26 mouse cellular contexts compared by ENCODE assay signal in genomic region chr2:84955435-84955834, GRCm38 (mm10). TPM values are rescaled to one million over a fixed set of nuclear protein-coding genes. Genes with fewer than 3 reads are reported as not detected.
DNase-seq lines count a peak whose midpoint lies in the region; ATAC-seq and TF ChIP-seq lines count a peak whose summit lies in the region.
"Had no signal": no experiment of that assay in that cellular context is flagged by ENCODE, and none has a peak within 500 bp of the region (broad histone marks: within the 10 kb centered on the region; RNA-seq: fewer than 3 reads in every experiment).

No protein-coding gene starts in this region.

- H3K4me1 ChIP-seq in intestine, embryonic 14.5 days (replicated peaks; ENCODE audit: control insufficient read depth, insufficient read depth, low read length), result no peaks in the 10 kb centered on the region
- no peaks in the 10 kb centered on the region for H3K4me1 ChIP-seq in intestine, postnatal 0 days (replicated peaks; ENCODE audit: control insufficient read depth, insufficient read depth, low read length)
- no peaks in the 10 kb centered on the region for H3K4me1 ChIP-seq in limb, embryonic 12.5 days (replicated peaks)
- no peaks in the 10 kb centered on the region for H3K4me1 ChIP-seq in limb, embryonic 10.5 days
- no peaks in the 10 kb centered on the region for H3K4me1 ChIP-seq in liver, postnatal 0 days (ENCODE audit: insufficient read depth)
- H3K4me1 ChIP-seq in liver, embryonic 12.5 days, result no peaks in the 10 kb centered on the region
- H3K4me1 ChIP-seq in midbrain, embryonic 15.5 days, result no peaks in the 10 kb centered on the region
- H3K4me1 ChIP-seq: embryonic facial prominence, embryonic 13.5 days; embryonic facial prominence, embryonic 15.5 days; forebrain, embryonic 10.5 days; forebrain, embryonic 12.5 days had no signal

- ATAC-seq in intestine, embryonic 14.5 days (replicated peaks; ENCODE audit: low FRiP score, low TSS enrichment, low read depth), result no peak
- ATAC-seq in intestine, postnatal 0 days, result no peak
- ATAC-seq in limb, embryonic 12.5 days (ENCODE audit: insufficient number of reproducible peaks, insufficient read depth, low FRiP score, low TSS enrichment, low read depth), result peak; percentile 12; the same call in 1 of the 2 replicates
- ATAC-seq in liver, postnatal 0 days, result no peak
- ATAC-seq in liver, embryonic 12.5 days, result no peak
- no peak for ATAC-seq in midbrain, embryonic 15.5 days (replicated peaks)
- ATAC-seq: forebrain, embryonic 14.5 days had no signal

- no peak for TF ChIP-seq EP300 in liver, postnatal 0 days (IDR thresholded peaks at IDR 0.05; ENCODE audit: low read depth)

- DNase-seq in intestine, embryonic 14.5 days (ENCODE audit: low spot score), result peak; percentile 31
- DNase-seq in limb, embryonic 10.5 days (ENCODE audit: low spot score), result no peak
- peak; percentile 12 for DNase-seq in liver, postnatal 0 days
- DNase-seq: adrenal gland, adult 2 months; adrenal gland, postnatal 10 days; adrenal gland, postnatal 25 days; cerebellum, adult 11 months; cerebellum, adult 18-20 months; cerebellum, adult 8-10 months; cerebellum, adult 9-11 months; cerebellum, postnatal 14 days; cerebellum, postnatal 36 days; embryo, embryonic 11 days had no signal

- H3K27me3 ChIP-seq in intestine, embryonic 14.5 days (replicated peaks; ENCODE audit: control insufficient read depth, insufficient read depth, low read length), result no peaks in the 10 kb centered on the region
- no peaks in the 10 kb centered on the region for H3K27me3 ChIP-seq in intestine, postnatal 0 days (replicated peaks; ENCODE audit: control insufficient read depth, insufficient read depth, low read length)
- H3K27me3 ChIP-seq in limb, embryonic 12.5 days, result no peaks in the 10 kb centered on the region
- H3K27me3 ChIP-seq in limb, embryonic 10.5 days (ENCODE audit: low read depth, poor library complexity, severe bottlenecking), result no peaks in the 10 kb centered on the region
- H3K27me3 ChIP-seq in liver, postnatal 0 days (ENCODE audit: insufficient read depth, low read length), result no peaks in the 10 kb centered on the region
- H3K27me3 ChIP-seq in liver, embryonic 12.5 days (replicated peaks), result no peaks in the 10 kb centered on the region
- no peaks in the 10 kb centered on the region for H3K27me3 ChIP-seq in midbrain, embryonic 15.5 days (replicated peaks)
- H3K27me3 ChIP-seq: embryonic facial prominence, embryonic 13.5 days; embryonic facial prominence, embryonic 15.5 days; forebrain, embryonic 12.5 days had no signal

- H3K4me3 ChIP-seq in intestine, embryonic 14.5 days (ENCODE audit: low read depth, low read length), result no peak overlapping the region
- H3K4me3 ChIP-seq in intestine, postnatal 0 days (ENCODE audit: low read depth, low read length), result no peak overlapping the region
- H3K4me3 ChIP-seq in limb, embryonic 12.5 days (replicated peaks), result no peak overlapping the region
- H3K4me3 ChIP-seq in limb, embryonic 10.5 days, result no peak overlapping the region
- no peak overlapping the region for H3K4me3 ChIP-seq in liver, postnatal 0 days (ENCODE audit: low read depth, low read length)
- H3K4me3 ChIP-seq in liver, embryonic 12.5 days, result no peak overlapping the region
- H3K4me3 ChIP-seq in midbrain, embryonic 15.5 days, result no peak overlapping the region
- H3K4me3 ChIP-seq: embryonic facial prominence, embryonic 13.5 days; embryonic facial prominence, embryonic 15.5 days; erythroblast, embryonic 14.5 days; forebrain, embryonic 10.5 days; forebrain, embryonic 12.5 days had no signal

- 89% methylated on average over 9 of the region's 9 CpGs for WGBS in intestine, embryonic 14.5 days
- WGBS in intestine, postnatal 0 days, result 90% methylated on average over 9 of the region's 9 CpGs
- WGBS in limb, embryonic 12.5 days, result 88% methylated on average over 9 of the region's 9 CpGs
- 92% methylated on average over 9 of the region's 9 CpGs for WGBS in limb, embryonic 10.5 days
- 84% methylated on average over 9 of the region's 9 CpGs for WGBS in liver, postnatal 0 days (ENCODE audit: insufficient replicate concordance)
- 87% methylated on average over 9 of the region's 9 CpGs for WGBS in liver, embryonic 12.5 days (ENCODE audit: insufficient replicate concordance)
- WGBS in midbrain, embryonic 15.5 days, result 92% methylated on average over 9 of the region's 9 CpGs

- TF ChIP-seq CTCF in intestine, postnatal 0 days (IDR thresholded peaks at IDR 0.05; ENCODE audit: low read depth), result no peak
- TF ChIP-seq CTCF in liver, postnatal 0 days (IDR thresholded peaks at IDR 0.05; ENCODE audit: low read depth), result no peak

- H3K4me2 ChIP-seq in intestine, embryonic 14.5 days (ENCODE audit: low read length), result no peak overlapping the region
- no peak overlapping the region for H3K4me2 ChIP-seq in intestine, postnatal 0 days (replicated peaks; ENCODE audit: low read depth)
- no peak overlapping the region for H3K4me2 ChIP-seq in limb, embryonic 12.5 days
- H3K4me2 ChIP-seq in liver, postnatal 0 days (ENCODE audit: low read depth, low read length), result no peak overlapping the region
- no peak overlapping the region for H3K4me2 ChIP-seq in liver, embryonic 12.5 days
- no peak overlapping the region for H3K4me2 ChIP-seq in midbrain, embryonic 15.5 days
- H3K4me2 ChIP-seq: embryonic facial prominence, embryonic 13.5 days; embryonic facial prominence, embryonic 15.5 days; forebrain, embryonic 12.5 days had no signal

- H3K36me3 ChIP-seq in intestine, embryonic 14.5 days (ENCODE audit: control insufficient read depth, insufficient read depth, low read length), result peaks cover 69% of the 10 kb centered on the region
- peaks cover 46% of the 10 kb centered on the region for H3K36me3 ChIP-seq in intestine, postnatal 0 days (ENCODE audit: control insufficient read depth, insufficient read depth)
- peaks cover 78% of the 10 kb centered on the region for H3K36me3 ChIP-seq in limb, embryonic 12.5 days
- peaks cover 87% of the 10 kb centered on the region for H3K36me3 ChIP-seq in limb, embryonic 10.5 days
- peaks cover 87% of the 10 kb centered on the region for H3K36me3 ChIP-seq in liver, postnatal 0 days (replicated peaks; ENCODE audit: insufficient read depth, low read length)
- H3K36me3 ChIP-seq in liver, embryonic 12.5 days, result peaks cover 99% of the 10 kb centered on the region
- no peaks in the 10 kb centered on the region for H3K36me3 ChIP-seq in midbrain, embryonic 15.5 days (replicated peaks)
- H3K36me3 ChIP-seq: forebrain, embryonic 12.5 days had no signal

- no peaks in the 10 kb centered on the region for H3K9me3 ChIP-seq in intestine, embryonic 14.5 days (ENCODE audit: control insufficient read depth, low read length)
- H3K9me3 ChIP-seq in intestine, postnatal 0 days (ENCODE audit: control insufficient read depth), result no peaks in the 10 kb centered on the region
- no peaks in the 10 kb centered on the region for H3K9me3 ChIP-seq in limb, embryonic 12.5 days
- H3K9me3 ChIP-seq in limb, embryonic 10.5 days (replicated peaks), result no peaks in the 10 kb centered on the region
- no peaks in the 10 kb centered on the region for H3K9me3 ChIP-seq in liver, postnatal 0 days (ENCODE audit: low read length)
- H3K9me3 ChIP-seq in liver, embryonic 12.5 days (replicated peaks), result no peaks in the 10 kb centered on the region
- H3K9me3 ChIP-seq in midbrain, embryonic 15.5 days, result no peaks in the 10 kb centered on the region
- H3K9me3 ChIP-seq: embryonic facial prominence, embryonic 13.5 days; embryonic facial prominence, embryonic 15.5 days; forebrain, embryonic 10.5 days; forebrain, embryonic 12.5 days had no signal

- no peak overlapping the region for H3K9ac ChIP-seq in intestine, embryonic 14.5 days (ENCODE audit: low read length)
- no peak overlapping the region for H3K9ac ChIP-seq in intestine, postnatal 0 days (ENCODE audit: low read depth, low read length)
- H3K9ac ChIP-seq in limb, embryonic 12.5 days (replicated peaks), result no peak overlapping the region
- H3K9ac ChIP-seq in liver, postnatal 0 days (replicated peaks), result no peak overlapping the region
- H3K9ac ChIP-seq in liver, embryonic 12.5 days, result no peak overlapping the region
- H3K9ac ChIP-seq in midbrain, embryonic 15.5 days, result no peak overlapping the region
- H3K9ac ChIP-seq: embryonic facial prominence, embryonic 13.5 days; embryonic facial prominence, embryonic 15.5 days; forebrain, embryonic 12.5 days had no signal

- H3K27ac ChIP-seq in intestine, embryonic 14.5 days (ENCODE audit: low read depth), result no peak overlapping the region
- H3K27ac ChIP-seq in intestine, postnatal 0 days (ENCODE audit: low read depth, low read length), result no peak overlapping the region
- H3K27ac ChIP-seq in limb, embryonic 12.5 days, result no peak overlapping the region
- H3K27ac ChIP-seq in limb, embryonic 10.5 days, result no peak overlapping the region
- H3K27ac ChIP-seq in liver, postnatal 0 days (ENCODE audit: low read depth), result no peak overlapping the region
- H3K27ac ChIP-seq in liver, embryonic 12.5 days, result no peak overlapping the region
- H3K27ac ChIP-seq in midbrain, embryonic 15.5 days, result no peak overlapping the region
- H3K27ac ChIP-seq: embryonic facial prominence, embryonic 13.5 days; embryonic facial prominence, embryonic 15.5 days; forebrain, embryonic 10.5 days; forebrain, embryonic 12.5 days had no signal

RNA-seq across cellular contexts. Expression of gene Slc43a3, which starts 19.1 kb away (rescaled TPM):
- polyA plus RNA-seq in intestine, embryonic 14.5 days (2014; fragmentation: Nextera tagmentation; extraction: Ambion mirVana), result 46.7 and 54.7 TPM in 2 replicates
- polyA plus RNA-seq in intestine, postnatal 0 days (2015; fragmentation: Nextera tagmentation; extraction: Ambion mirVana), result 42.5 and 48.0 TPM in 2 replicates
- 30.0 and 33.9 TPM in 2 replicates for polyA plus RNA-seq in limb, embryonic 12.5 days (2016; fragmentation: Nextera tagmentation; extraction: Ambion mirVana)
- 30.4 and 32.8 TPM in 2 replicates for polyA plus RNA-seq in limb, embryonic 10.5 days (2016; fragmentation: Nextera tagmentation; extraction: Ambion mirVana)
- 45.5 and 48.5 TPM in 2 replicates for polyA plus RNA-seq in liver, postnatal 0 days (2015; fragmentation: Nextera tagmentation; extraction: Ambion mirVana)
- polyA plus RNA-seq in liver, embryonic 12.5 days (2016; fragmentation: Nextera tagmentation; extraction: Ambion mirVana), result 127 and 128 TPM in 2 replicates
- 3.8 and 5.6 TPM in 2 replicates for polyA plus RNA-seq in midbrain, embryonic 15.5 days (2015; fragmentation: Nextera tagmentation; extraction: Ambion mirVana)

RNA-seq across cellular contexts. Expression of gene Prg2, which starts 24.8 kb away (rescaled TPM):
- not detected in 2 replicates for polyA plus RNA-seq in intestine, embryonic 14.5 days (2014; fragmentation: Nextera tagmentation; extraction: Ambion mirVana)
- not detected in 2 replicates for polyA plus RNA-seq in intestine, postnatal 0 days (2015; fragmentation: Nextera tagmentation; extraction: Ambion mirVana)
- 0.51 TPM in 1 of 2 replicates, not detected in the other for polyA plus RNA-seq in limb, embryonic 12.5 days (2016; fragmentation: Nextera tagmentation; extraction: Ambion mirVana)
- polyA plus RNA-seq in limb, embryonic 10.5 days (2016; fragmentation: Nextera tagmentation; extraction: Ambion mirVana), result 0.18 TPM in 1 of 2 replicates, not detected in the other
- 22.0 and 26.1 TPM in 2 replicates for polyA plus RNA-seq in liver, postnatal 0 days (2015; fragmentation: Nextera tagmentation; extraction: Ambion mirVana)
- polyA plus RNA-seq in liver, embryonic 12.5 days (2016; fragmentation: Nextera tagmentation; extraction: Ambion mirVana), result 27.7 and 79.1 TPM in 2 replicates
- 0.35 and 0.42 TPM in 2 replicates for polyA plus RNA-seq in midbrain, embryonic 15.5 days (2015; fragmentation: Nextera tagmentation; extraction: Ambion mirVana)
- polyA plus RNA-seq: adrenal gland, adult 2 months; C2C12; embryonic facial prominence, embryonic 15.5 days; erythroblast, embryonic 14.5 days; forebrain, embryonic 10.5 days; forebrain, embryonic 12.5 days; forebrain, embryonic 14.5 days had no signal

RNA-seq across cellular contexts. Expression of gene Prg3, which starts 32.6 kb away (rescaled TPM):
- polyA plus RNA-seq in intestine, embryonic 14.5 days (2014; fragmentation: Nextera tagmentation; extraction: Ambion mirVana), result not detected in 2 replicates
- polyA plus RNA-seq in intestine, postnatal 0 days (2015; fragmentation: Nextera tagmentation; extraction: Ambion mirVana), result not detected in 2 replicates
- not detected in 2 replicates for polyA plus RNA-seq in limb, embryonic 12.5 days (2016; fragmentation: Nextera tagmentation; extraction: Ambion mirVana)
- 0.15 TPM in 1 of 2 replicates, not detected in the other for polyA plus RNA-seq in limb, embryonic 10.5 days (2016; fragmentation: Nextera tagmentation; extraction: Ambion mirVana)
- polyA plus RNA-seq in liver, postnatal 0 days (2015; fragmentation: Nextera tagmentation; extraction: Ambion mirVana), result 4.0 and 5.1 TPM in 2 replicates
- polyA plus RNA-seq in liver, embryonic 12.5 days (2016; fragmentation: Nextera tagmentation; extraction: Ambion mirVana), result 3.1 and 7.1 TPM in 2 replicates
- not detected in 2 replicates for polyA plus RNA-seq in midbrain, embryonic 15.5 days (2015; fragmentation: Nextera tagmentation; extraction: Ambion mirVana)
- polyA plus RNA-seq: adrenal gland, adult 2 months; brain, embryonic 14.5 days; C2C12; embryonic facial prominence, embryonic 11.5 days; embryonic facial prominence, embryonic 15.5 days; forebrain, embryonic 10.5 days; forebrain, embryonic 12.5 days; forebrain, embryonic 14.5 days had no signal

Comparison
In these comparisons a context has a peak if more than half of its experiments do, and no peak if none do; other contexts are left out.
1. RNA of gene Prg2, which starts 24.8 kb away (polyA plus RNA-seq): 27.7 to 79.1 TPM in liver, embryonic 12.5 days and 22.0 to 26.1 TPM in liver, postnatal 0 days; 0.51 TPM in limb, embryonic 12.5 days, 0.35 to 0.42 TPM in midbrain, embryonic 15.5 days, 0.18 TPM in limb, embryonic 10.5 days, not detected in intestine, embryonic 14.5 days and not detected in intestine, postnatal 0 days; every median in the first group is over 10 times any median in the second.